Mouse (Mus musculus) ES-Bruce4 (cell line): ENCODE data around the gene Capn3.

Source experiments
- CTCF ChIP-seq: IDR thresholded peaks from one replicate; pipeline ENCODE4 v1.8.1; 2011; ENCODE audit warnings: low read depth, low read length
- EP300 ChIP-seq: IDR thresholded peaks from 2 replicates; pipeline ENCODE4 v1.6.1; 2011; ENCODE audit warnings: low read depth, low read length; ENCODE audit not compliant: insufficient read depth
- POLR2A ChIP-seq: IDR thresholded peaks from one replicate; pipeline ENCODE4 v1.8.1; 2011; ENCODE audit warnings: low read length; ENCODE audit not compliant: insufficient read depth

DNA sequence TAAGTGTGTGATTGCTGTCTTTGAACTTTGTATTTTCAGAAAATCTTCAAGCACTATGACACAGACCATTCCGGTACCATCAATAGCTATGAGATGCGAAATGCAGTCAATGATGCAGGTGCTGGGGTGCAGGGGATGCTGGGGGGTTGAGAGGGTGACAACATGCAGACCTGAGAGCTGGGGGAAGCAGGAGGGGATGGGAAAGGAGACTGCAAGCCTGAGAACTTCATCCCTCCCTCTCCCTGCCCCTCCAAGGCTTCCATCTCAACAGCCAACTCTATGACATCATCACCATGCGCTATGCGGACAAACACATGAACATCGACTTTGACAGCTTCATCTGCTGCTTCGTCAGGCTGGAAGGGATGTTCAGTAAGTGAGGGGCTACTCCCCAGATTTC lies 47.3 kb downstream of the Capn3 start:
- TF ChIP-seq CTCF (no peak), POLR2A (no peak), EP300 (no peak)
